Mouse (Mus musculus) adrenal gland, adult 18-20 months (tissue): ENCODE data around the gene Mtmr3. TPM values are rescaled to one million over a fixed set of nuclear protein-coding genes. Genes with fewer than 3 reads are reported as not detected.

Source experiments
- total RNA-seq, 2 experiments: library from RNA; stranded (reverse); gene quantifications; 1 replicate in 1 of 2; 2 replicates in 1 of 2; pipeline ENCODE4 v1.2.3; 2021

The Mtmr3 gene
- total RNA-seq, 2 experiments from 2014 or later = 49.5 to 60.5 TPM

Other genes starting within 250 kb of the Mtmr3 start
- gene Hormad2, start 153.8 kb downstream of the Mtmr3 start, total RNA-seq = under 1 TPM; 0.30 to 0.77 TPM
- not detected for gene Gm11032, start 25.2 kb upstream of the Mtmr3 start, total RNA-seq
- gene Ascc2, start 42.9 kb upstream of the Mtmr3 start, total RNA-seq = 10 to 100 TPM; 34.7 to 52.2 TPM
- 1,000 to 10,000 TPM in 1 of 2 experiments, 100 to 1,000 TPM in 1; 866 to 1,117 TPM for gene Uqcr10, start 109.5 kb upstream of the Mtmr3 start, total RNA-seq
- 10 to 100 TPM; 44.7 to 46.3 TPM for gene Zmat5, start 109.8 kb upstream of the Mtmr3 start, total RNA-seq
- under 1 TPM in 1 of 2 experiments, not detected in 1; 0.45 TPM for gene Cabp7, start 151.9 kb upstream of the Mtmr3 start, total RNA-seq